Mouse (Mus musculus) retina, embryonic 14.5 days (tissue): ENCODE measurements around the gene Srrd.

Source experiments
- DNase-seq: peaks from one replicate; pipeline ENCODE4 v3.0.0-alpha.2; 2015; ENCODE audit warnings: low spot score

Srrd gene

GRCm38 (mm10) chr5:112342463-112343204 lies at the start of gene Srrd, which contains the start of gene Hps4:
Srrd (minus strand) TSS chr5:112343040.
Hps4 (plus strand) TSS chr5:112343083.
- DNase-seq: peak; percentile 87

- no peak for DNase-seq
Observed at GRCm38 (mm10) chr5:112391676-112392323, 49.0 kb upstream of the Srrd start.

- DNase-seq: no peak
Observed at GRCm38 (mm10) chr5:112391002-112391401, 48.2 kb upstream of the Srrd start.

GRCm38 (mm10) chr5:112389352-112389751 lies 46.5 kb upstream of the Srrd start:
- DNase-seq: no peak

- DNase-seq: no peak
Observed at GRCm38 (mm10) chr5:112385973-112386372, 43.1 kb upstream of the Srrd start.

GRCm38 (mm10) chr5:112384805-112385472 lies 42.1 kb upstream of the Srrd start:
- DNase-seq: no peak

GRCm38 (mm10) chr5:112382641-112383330 lies 39.9 kb upstream of the Srrd start:
- peak; percentile 50 for DNase-seq

- DNase-seq: peak; percentile 12
Observed at GRCm38 (mm10) chr5:112382042-112382441, 39.2 kb upstream of the Srrd start.

GRCm38 (mm10) chr5:112381154-112381553 lies 38.3 kb upstream of the Srrd start:
- DNase-seq: no peak

- no peak for DNase-seq
Observed at GRCm38 (mm10) chr5:112378716-112379115, 35.9 kb upstream of the Srrd start.

- DNase-seq: no peak
Observed at GRCm38 (mm10) chr5:112377380-112377779, 34.5 kb upstream of the Srrd start.

GRCm38 (mm10) chr5:112376111-112376510 lies 33.3 kb upstream of the Srrd start:
- DNase-seq: no peak

- peak; percentile 51 for DNase-seq
Observed at GRCm38 (mm10) chr5:112371933-112372332, 29.1 kb upstream of the Srrd start.

GRCm38 (mm10) chr5:112370236-112370813 lies 27.5 kb upstream of the Srrd start:
- no peak for DNase-seq

- DNase-seq: no peak
Observed at GRCm38 (mm10) chr5:112369326-112369725, 26.5 kb upstream of the Srrd start.

GRCm38 (mm10) chr5:112368666-112369065 lies 25.8 kb upstream of the Srrd start:
- peak; percentile 4 for DNase-seq

GRCm38 (mm10) chr5:112367929-112368328 lies 25.1 kb upstream of the Srrd start:
- DNase-seq: no peak

GRCm38 (mm10) chr5:112367338-112367737 lies 24.5 kb upstream of the Srrd start:
- DNase-seq: no peak

- no peak for DNase-seq
Observed at GRCm38 (mm10) chr5:112366879-112367278, 24.0 kb upstream of the Srrd start.

- no peak for DNase-seq
Observed at GRCm38 (mm10) chr5:112364184-112364797, 21.5 kb upstream of the Srrd start.

- DNase-seq: no peak
Observed at GRCm38 (mm10) chr5:112360077-112360476, 17.2 kb upstream of the Srrd start.

- DNase-seq: no peak
Observed at GRCm38 (mm10) chr5:112359520-112359919, 16.7 kb upstream of the Srrd start.
